Mouse (Mus musculus) stomach, postnatal 0 days (tissue): ENCODE results near the gene Srsf3.

ENCODE experiments used
- CTCF ChIP-seq: IDR thresholded peaks from 2 replicates; pipeline ENCODE4 v1.5.1; 2016; ENCODE audit warnings: antibody characterized with exemption, low read depth, mild to moderate bottlenecking, moderate library complexity
- EP300 ChIP-seq: optimal IDR thresholded peaks from 2 replicates; pipeline ENCODE3; 2016; ENCODE audit warnings: antibody characterized with exemption

GRCm38 (mm10) chr17:29050791-29051190, 18.4 kb downstream of the Srsf3 start:
- TF ChIP-seq EP300 (no peak), CTCF (no peak)
